Mouse (Mus musculus) kidney, embryonic 14.5 days (tissue): ENCODE data around the gene Emx1. TPM values are rescaled to one million over a fixed set of nuclear protein-coding genes. Genes with fewer than 3 reads are reported as not detected.

Experiments used
- ATAC-seq: fragments of 200-750 bp; cut with Nextera tagmentation; 2 replicates; pipeline ENCODE4 v1.8.0; 2017; ENCODE audit warnings: moderate number of reproducible peaks, mild to moderate bottlenecking, moderate TSS enrichment, moderate library complexity; ENCODE audit not compliant: low FRiP score, low TSS enrichment
- H3K27ac ChIP-seq: fragments of 300-500 bp; sonication (generic); 2 replicates; pipeline ENCODE4 v1.5.1; 2014; ENCODE audit warnings: low read depth, mild to moderate bottlenecking, low read length, moderate library complexity, mixed read lengths
- H3K27me3 ChIP-seq: fragments of 300-500 bp; sonication (generic); 2 replicates; pipeline ENCODE4 v1.6.1; 2014; ENCODE audit warnings: mild to moderate bottlenecking, low read length; ENCODE audit not compliant: control insufficient read depth, insufficient read depth
- H3K36me3 ChIP-seq: fragments of 300-500 bp; sonication (generic); 2 replicates; pipeline ENCODE4 v1.6.1; 2014; ENCODE audit warnings: low read length, mixed read lengths; ENCODE audit not compliant: control insufficient read depth, insufficient read depth
- H3K4me1 ChIP-seq: fragments of 300-500 bp; sonication (generic); 2 replicates; pipeline ENCODE4 v1.6.1; 2014; ENCODE audit warnings: low read length, mixed read lengths; ENCODE audit not compliant: control insufficient read depth, insufficient read depth
- H3K4me2 ChIP-seq: fragments of 300-500 bp; sonication (generic); replicated peaks from 2 replicates; pipeline ENCODE4 v1.6.1; 2014; ENCODE audit warnings: low read depth, mild to moderate bottlenecking, low read length
- H3K4me3 ChIP-seq: fragments of 300-500 bp; sonication (generic); 2 replicates; pipeline ENCODE4 v1.5.1; 2014; ENCODE audit warnings: mild to moderate bottlenecking, low read length
- H3K9ac ChIP-seq: fragments of 300-500 bp; sonication (generic); 2 replicates; pipeline ENCODE4 v1.6.1; 2014; ENCODE audit warnings: low read depth, mild to moderate bottlenecking, low read length, moderate library complexity
- H3K9me3 ChIP-seq: fragments of 300-500 bp; sonication (generic); 2 replicates; pipeline ENCODE4 v1.6.1; 2016; ENCODE audit warnings: low read length; ENCODE audit not compliant: control insufficient read depth
- WGBS: fragments of 180-500 bp; shearing (Covaris S2); extraction: QIAGEN DNeasy Blood & Tissue Kit; methylation state at CpG from one replicate; pipeline ENCODE4 v1.1.7; 2014; 5-methylcytosine and 5-hydroxymethylcytosine counted together
- polyA plus RNA-seq: library from polyadenylated mRNA; unstranded; fragments of >200 nt; fragmentation: Nextera tagmentation; extraction: Ambion mirVana; gene quantifications from 2 replicates; pipeline ENCODE4 v1.2.1, GENCODE M21; 2014

The Emx1 gene
- polyA plus RNA-seq, 1 experiment from 2014 or later, result 8.5 TPM

DNA sequence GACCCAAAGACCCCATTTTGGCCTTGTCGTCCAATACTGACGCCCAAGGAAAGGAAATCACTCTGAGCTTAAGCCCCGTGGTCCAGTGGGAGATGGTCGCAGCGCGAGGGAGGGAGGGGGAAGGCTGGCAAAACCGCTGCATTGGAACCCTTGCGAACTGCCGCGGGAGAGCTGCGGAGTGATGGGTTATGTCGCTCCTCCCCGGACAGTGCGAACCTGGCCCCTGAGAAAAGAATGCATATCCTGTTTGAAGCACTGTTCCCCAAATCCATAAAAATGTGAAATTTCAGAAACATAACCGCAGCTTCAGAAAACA, 536 bp upstream of the Emx1 start:
- H3K4me1 ChIP-seq, result peaks cover 14% of the 10 kb centered on the region; the same call in 1 of the 2 replicates
- H3K27me3 ChIP-seq, result peaks cover 72% of the 10 kb centered on the region
- H3K9ac ChIP-seq, result no peak overlapping the region
- H3K27ac ChIP-seq, result no peak overlapping the region
- H3K4me3 ChIP-seq, result no peak overlapping the region
- WGBS, result under 1% methylated on average over 15 of the region's 15 CpGs
- ATAC-seq, result no peak
- H3K9me3 ChIP-seq, result no peaks in the 10 kb centered on the region
- peak overlapping the region; percentile 18 for H3K4me2 ChIP-seq
- no peaks in the 10 kb centered on the region for H3K36me3 ChIP-seq

DNA sequence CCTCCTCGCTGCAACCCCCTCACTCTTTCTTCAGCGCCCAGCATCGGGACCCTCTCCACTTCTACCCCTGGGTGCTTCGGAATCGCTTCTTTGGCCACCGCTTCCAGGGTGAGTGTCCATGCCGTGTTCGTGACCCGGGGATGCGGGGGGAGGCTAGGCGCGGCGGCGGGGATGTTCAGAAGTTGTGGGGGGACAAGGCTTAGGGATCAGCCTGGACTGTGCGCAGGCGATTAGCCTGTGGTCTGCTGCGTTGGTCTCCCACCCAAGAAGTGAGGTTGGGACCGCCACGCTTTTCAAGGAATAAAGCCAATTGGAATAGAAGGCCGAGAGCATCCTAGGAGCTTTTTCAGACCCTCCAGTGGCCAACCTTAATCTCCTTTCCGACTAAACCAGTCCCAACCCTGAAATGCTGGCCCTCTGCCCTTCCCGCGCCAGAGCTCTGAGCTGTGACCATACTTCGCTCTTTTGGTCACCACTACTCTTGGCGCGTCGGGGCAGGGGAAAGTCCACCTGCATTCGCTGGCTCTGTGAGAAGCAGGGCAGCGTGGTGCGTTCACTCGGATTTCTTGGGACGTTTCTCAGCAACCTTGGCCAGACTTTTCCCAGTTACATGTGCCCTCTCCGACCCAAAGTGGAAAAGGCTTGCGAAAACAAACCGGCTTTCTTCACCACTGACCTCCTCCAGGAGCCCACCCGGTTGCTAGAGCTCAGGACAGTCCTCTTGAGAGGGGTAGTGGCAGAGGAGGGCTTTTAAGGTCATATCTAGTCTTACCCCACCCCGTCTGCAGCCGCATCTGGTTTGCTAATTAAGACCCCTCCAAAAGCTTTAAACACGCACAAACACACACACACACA, 1.2 kb downstream of the Emx1 start:
- peak overlapping the region; percentile 86 for H3K4me2 ChIP-seq
- peaks cover 89% of the 10 kb centered on the region for H3K27me3 ChIP-seq
- H3K4me3 ChIP-seq, result peak overlapping the region; percentile 45
- no peak overlapping the region for H3K27ac ChIP-seq
- no peaks in the 10 kb centered on the region for H3K36me3 ChIP-seq
- H3K4me1 ChIP-seq, result peaks cover 14% of the 10 kb centered on the region; the same call in 1 of the 2 replicates
- H3K9me3 ChIP-seq, result no peaks in the 10 kb centered on the region
- 1% methylated on average over 39 of the region's 39 CpGs for WGBS
- H3K9ac ChIP-seq, result peak overlapping the region; percentile 53
- ATAC-seq, result no peak

DNA sequence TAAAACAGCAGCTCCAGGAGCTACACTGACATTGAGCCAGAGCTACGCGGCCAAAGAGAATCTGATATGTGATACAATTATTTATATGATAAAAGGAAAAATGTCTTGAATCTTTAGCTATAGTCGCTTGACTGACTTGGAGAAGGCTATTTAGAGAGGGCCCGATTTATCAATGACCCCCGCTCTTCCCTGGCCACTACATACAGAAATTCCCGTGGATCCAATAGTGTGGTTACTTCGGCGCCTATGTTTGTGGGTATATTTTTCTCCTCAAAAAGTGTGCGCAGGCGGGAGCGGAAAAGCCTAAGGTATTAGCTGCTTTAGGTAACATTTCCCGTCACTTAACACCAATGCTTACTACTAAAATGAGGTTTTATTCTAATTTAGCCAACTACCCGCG, 2.1 kb downstream of the Emx1 start:
- peaks cover 14% of the 10 kb centered on the region; the same call in 1 of the 2 replicates for H3K4me1 ChIP-seq
- H3K9ac ChIP-seq, result no peak overlapping the region
- H3K27ac ChIP-seq, result no peak overlapping the region
- 5% methylated on average over 14 of the region's 14 CpGs for WGBS
- no peaks in the 10 kb centered on the region for H3K9me3 ChIP-seq
- no peaks in the 10 kb centered on the region for H3K36me3 ChIP-seq
- peak overlapping the region; percentile 43; the same call in 1 of the 2 replicates for H3K4me2 ChIP-seq
- no peak for ATAC-seq
- peaks cover 90% of the 10 kb centered on the region for H3K27me3 ChIP-seq
- peak overlapping the region; percentile 45 for H3K4me3 ChIP-seq

DNA sequence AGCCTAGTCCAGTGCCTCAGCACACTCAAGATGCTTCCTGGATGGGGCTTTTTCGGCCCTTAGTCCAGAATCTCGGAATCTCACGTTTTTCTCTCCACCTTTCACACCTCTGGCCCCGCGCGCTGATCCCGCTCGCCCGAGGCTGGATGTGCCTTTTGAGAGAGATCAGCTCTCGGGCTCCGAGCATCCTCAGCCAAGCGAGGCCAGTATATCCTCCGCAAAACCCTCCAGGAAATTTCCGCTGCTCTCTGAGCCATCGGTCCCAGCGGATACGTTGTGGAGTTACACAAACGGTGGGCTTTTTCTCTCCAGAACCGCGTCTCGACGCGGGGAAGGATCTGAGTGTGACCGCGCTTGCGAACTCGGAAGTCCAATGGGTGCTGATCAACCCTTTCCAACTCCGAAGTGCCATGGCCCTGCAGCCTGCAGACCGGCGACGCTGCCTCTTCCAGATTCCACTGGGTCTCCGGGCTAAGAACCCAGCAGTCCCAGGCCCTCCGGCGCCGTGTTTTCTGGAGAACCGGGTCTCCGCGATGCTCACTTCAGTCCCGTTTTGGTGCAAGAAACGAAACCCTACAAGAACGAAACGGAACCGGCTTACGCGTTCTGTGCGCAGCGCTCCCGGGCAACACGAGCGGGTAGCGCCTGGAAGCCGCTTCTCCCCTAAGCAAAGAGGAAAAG, 2.8 kb downstream of the Emx1 start:
- no peak overlapping the region; the same call in 1 of the 2 replicates for H3K9ac ChIP-seq
- no peaks in the 10 kb centered on the region for H3K9me3 ChIP-seq
- H3K36me3 ChIP-seq, result no peaks in the 10 kb centered on the region
- peaks cover 92% of the 10 kb centered on the region for H3K27me3 ChIP-seq
- H3K4me1 ChIP-seq, result peaks cover 14% of the 10 kb centered on the region; the same call in 1 of the 2 replicates
- H3K27ac ChIP-seq, result no peak overlapping the region
- H3K4me2 ChIP-seq, result peak overlapping the region; percentile 43
- WGBS, result under 1% methylated on average over 52 of the region's 52 CpGs
- H3K4me3 ChIP-seq, result peak overlapping the region; percentile 45
- no peak for ATAC-seq

DNA sequence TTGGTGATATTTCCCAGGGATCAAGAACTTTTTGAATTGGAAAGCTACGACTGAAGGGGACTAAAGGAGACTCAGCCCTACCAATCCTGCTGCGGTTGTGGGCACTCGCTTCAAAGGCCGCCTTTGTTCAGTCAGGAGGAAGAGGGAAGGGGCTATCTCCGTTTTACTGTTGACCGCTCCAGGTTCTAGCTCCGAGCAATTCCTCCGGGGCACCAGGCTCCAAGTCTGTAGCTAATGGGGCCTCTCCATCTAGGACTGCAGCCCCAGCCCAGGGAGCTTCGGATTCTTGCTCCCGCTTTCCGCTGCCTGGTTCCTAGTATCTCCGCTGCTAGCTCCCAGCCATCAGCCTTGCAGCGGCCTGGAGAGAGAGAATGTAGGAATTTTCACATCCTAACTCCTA, 3.4 kb downstream of the Emx1 start:
- H3K9ac ChIP-seq, result no peak overlapping the region
- H3K4me1 ChIP-seq, result peaks cover 14% of the 10 kb centered on the region; the same call in 1 of the 2 replicates
- WGBS, result 2% methylated on average over 13 of the region's 13 CpGs

DNA sequence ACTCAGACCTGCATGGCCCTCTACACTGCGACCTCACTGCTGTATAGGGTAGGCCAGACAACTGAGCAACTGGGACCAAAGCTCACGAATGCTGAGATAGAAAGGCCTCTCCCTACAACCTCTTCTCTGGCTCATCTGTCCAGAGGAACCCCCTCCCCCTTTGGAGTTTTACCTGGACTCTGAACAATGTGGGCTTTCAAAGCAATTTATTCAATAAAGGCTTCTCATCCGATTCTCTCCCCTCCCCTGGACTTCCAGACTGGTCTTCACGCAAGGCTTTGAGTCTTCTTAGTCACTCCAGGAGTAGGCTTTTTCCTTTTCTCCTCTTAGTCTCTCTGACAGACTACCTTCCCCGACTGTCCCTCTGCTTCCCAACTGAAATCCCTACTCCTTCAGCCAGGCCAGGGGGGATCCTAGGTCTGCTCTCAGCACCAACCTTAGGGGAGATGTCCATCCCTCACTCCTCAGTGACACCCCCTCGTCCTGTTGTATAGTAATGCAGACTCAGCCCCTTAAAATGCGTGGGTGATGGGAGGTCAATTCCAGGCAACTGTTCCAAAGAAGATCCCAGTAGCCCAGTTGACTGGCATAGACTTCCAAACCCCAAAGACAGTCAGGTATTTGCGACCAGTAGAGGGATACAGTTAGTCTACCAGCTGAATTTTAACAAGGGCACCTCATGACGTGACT, 4.7 kb downstream of the Emx1 start:
- no peak overlapping the region for H3K4me3 ChIP-seq
- no peaks in the 10 kb centered on the region for H3K9me3 ChIP-seq
- WGBS, result 15% methylated on average over 9 of the region's 9 CpGs
- H3K27ac ChIP-seq, result no peak overlapping the region
- H3K4me1 ChIP-seq, result peaks cover 14% of the 10 kb centered on the region; the same call in 1 of the 2 replicates
- H3K9ac ChIP-seq, result no peak overlapping the region
- no peaks in the 10 kb centered on the region for H3K36me3 ChIP-seq
- no peak overlapping the region for H3K4me2 ChIP-seq
- no peak for ATAC-seq
- peaks cover 93% of the 10 kb centered on the region for H3K27me3 ChIP-seq

More for the DNA sequence above, 3.4 kb downstream of the Emx1 start:
- ATAC-seq, result no peak
- Histone ChIP-seq H3K36me3 (no peaks in the 10 kb centered on the region), H3K4me3 (peak overlapping the region; percentile 45), H3K9me3 (no peaks in the 10 kb centered on the region), H3K4me2 (peak overlapping the region; percentile 43), H3K27ac (no peak overlapping the region), H3K27me3 (peaks cover 94% of the 10 kb centered on the region)

DNA sequence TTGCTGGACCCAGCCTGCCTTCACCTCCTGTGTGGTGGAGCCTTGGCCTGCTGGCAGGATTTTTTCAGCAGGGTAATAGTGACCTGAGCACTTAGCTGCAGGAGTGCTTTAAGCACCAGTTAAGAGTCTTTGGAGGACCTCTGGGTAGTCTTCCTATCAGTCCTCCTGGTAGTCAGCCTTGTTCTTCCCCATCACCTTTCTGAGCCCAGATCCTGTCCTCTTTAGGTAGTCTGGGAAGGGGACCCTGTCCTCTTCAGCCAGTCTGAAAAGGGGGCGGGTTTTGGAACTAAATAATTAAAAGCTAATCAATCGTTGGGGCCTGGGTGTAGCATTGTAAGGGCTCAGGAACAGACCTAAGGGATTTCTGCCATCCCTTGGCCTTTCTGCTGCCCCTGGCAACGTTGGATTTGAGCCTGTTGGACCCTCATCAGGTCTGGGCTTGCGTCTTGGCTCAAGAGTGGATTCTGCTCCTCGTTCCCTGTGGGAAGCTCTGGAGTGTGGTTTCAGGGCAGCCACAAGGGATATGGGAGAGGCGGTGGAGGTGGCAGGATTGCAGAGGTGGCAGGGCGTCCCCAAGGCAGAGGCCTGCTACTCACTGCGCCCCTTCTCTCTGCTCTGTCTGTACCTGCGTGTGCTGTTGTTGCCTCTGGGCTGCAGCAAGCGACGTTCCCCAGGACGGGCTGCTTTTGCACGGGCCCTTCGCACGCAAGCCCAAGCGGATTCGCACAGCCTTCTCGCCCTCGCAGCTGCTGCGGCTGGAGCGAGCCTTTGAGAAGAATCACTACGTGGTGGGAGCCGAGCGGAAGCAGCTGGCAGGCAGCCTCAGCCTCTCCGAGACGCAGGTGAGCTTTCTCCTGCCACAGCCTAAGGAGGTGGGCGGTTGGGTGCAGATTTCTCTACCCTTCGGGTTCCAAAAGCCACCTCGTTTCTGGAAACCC, 6.4 kb downstream of the Emx1 start:
- Histone ChIP-seq H3K4me3 (no peak overlapping the region), H3K4me2 (no peak overlapping the region)
- 5% methylated on average over 29 of the region's 29 CpGs for WGBS

DNA sequence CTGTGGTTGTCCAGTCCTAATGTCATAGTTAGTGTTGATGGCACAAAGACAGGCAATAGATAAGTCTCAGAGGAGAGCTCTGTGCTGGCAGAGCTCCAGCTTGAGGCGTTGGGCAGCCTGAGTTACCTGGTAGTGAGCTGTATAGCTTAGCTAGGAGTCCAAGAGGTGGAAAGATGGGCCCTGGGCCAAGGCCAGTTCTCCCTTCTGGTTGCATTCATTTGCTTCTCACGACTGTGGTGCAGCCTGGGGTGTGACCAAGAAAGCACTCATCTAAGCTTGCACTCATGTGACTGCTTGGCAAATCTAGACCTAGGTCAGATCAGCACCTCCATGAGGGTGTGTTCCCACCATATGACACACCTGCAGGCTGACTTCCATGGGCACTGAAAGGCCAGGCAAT, 10.7 kb downstream of the Emx1 start:
- no peak overlapping the region for H3K27ac ChIP-seq
- peaks cover 46% of the 10 kb centered on the region for H3K27me3 ChIP-seq
- H3K4me3 ChIP-seq, result no peak overlapping the region
- no peaks in the 10 kb centered on the region for H3K4me1 ChIP-seq
- ATAC-seq, result no peak
- H3K9ac ChIP-seq, result no peak overlapping the region
- H3K36me3 ChIP-seq, result no peaks in the 10 kb centered on the region
- no peaks in the 10 kb centered on the region for H3K9me3 ChIP-seq
- WGBS, result 68% methylated on average over 2 of the region's 2 CpGs
- no peak overlapping the region for H3K4me2 ChIP-seq

More for the DNA sequence above, 6.4 kb downstream of the Emx1 start:
- Histone ChIP-seq H3K4me1 (0 out of 2 replicates have a peak, but pooled peaks cover 6% of the 10 kb centered on the region), H3K9me3 (no peaks in the 10 kb centered on the region), H3K27me3 (peaks cover 87% of the 10 kb centered on the region), H3K9ac (no peak overlapping the region), H3K27ac (no peak overlapping the region), H3K36me3 (no peaks in the 10 kb centered on the region)
- ATAC-seq, result no peak; the same call in 1 of the 2 replicates
